Mouse (Mus musculus) cerebellum, adult 2 months (tissue): ENCODE measurements around the gene Nxn.

ENCODE experiments used
- CTCF ChIP-seq: fragments of 200-500 bp; IDR thresholded peaks from 2 replicates; pipeline ENCODE4 v1.5.1; 2011; ENCODE audit warnings: low read depth, mild to moderate bottlenecking, control low read depth, low read length, moderate library complexity, borderline replicate concordance; ENCODE audit not compliant: insufficient read depth
- POLR2A ChIP-seq: fragments of 200-500 bp; IDR thresholded peaks from 2 replicates; pipeline ENCODE4 v1.6.1; 2011; ENCODE audit warnings: low read length, control low read depth, borderline replicate concordance; ENCODE audit not compliant: insufficient read depth

DNA sequence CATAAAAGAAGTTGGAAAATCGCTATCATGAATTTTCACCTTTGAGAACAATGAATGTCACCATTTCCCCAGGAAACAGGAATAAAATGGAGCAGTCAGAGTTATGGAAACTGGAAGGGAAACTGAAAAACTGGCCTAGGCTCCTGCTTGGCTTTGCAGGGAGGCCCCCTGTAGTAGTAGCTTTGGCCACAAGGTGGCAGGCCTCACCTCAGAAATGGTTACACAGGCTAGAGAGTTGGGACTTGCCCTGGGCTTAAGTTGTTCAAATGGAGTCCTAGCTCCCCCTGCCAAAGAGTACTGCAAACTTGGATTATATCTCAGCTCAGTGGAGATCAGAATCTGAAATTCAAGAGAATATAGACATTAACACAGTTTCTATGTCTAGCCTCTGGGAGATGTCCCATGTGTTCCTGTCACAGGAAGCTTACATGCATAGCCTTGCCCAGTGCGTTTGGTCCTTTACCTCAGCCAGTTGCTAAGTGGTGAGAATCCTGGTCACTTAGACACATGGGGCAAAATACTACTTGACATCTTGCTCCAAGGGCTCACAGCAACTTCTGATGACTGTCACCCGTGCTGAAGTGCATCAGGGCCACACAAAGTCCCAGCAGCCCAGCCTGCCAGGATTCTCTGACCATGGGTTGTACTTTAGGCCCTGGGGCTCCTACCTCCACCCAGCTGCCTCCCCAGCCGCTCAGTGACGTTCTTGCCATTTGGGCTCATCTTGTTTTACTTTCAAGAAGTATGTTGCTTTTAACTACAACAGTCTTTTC lies 145.6 kb downstream of the Nxn start:
- TF ChIP-seq CTCF, result peak; percentile 93
- TF ChIP-seq POLR2A, result no peak
